Mouse (Mus musculus) heart, embryonic 16.5 days (tissue): ENCODE data around the gene Glra3. TPM values are rescaled to one million over a fixed set of nuclear protein-coding genes. Genes with fewer than 3 reads are reported as not detected.

Experiments
- ATAC-seq: fragments of 200-750 bp; cut with Nextera tagmentation; replicated peaks from 2 replicates; pipeline ENCODE4 v1.8.0; 2017; ENCODE audit warnings: moderate number of reproducible peaks; ENCODE audit not compliant: insufficient read depth, low FRiP score; ENCODE audit errors: extremely low read depth
- H3K27ac ChIP-seq: fragments of 300-500 bp; sonication (generic); 2 replicates; pipeline ENCODE4 v1.5.1; 2014; ENCODE audit warnings: mild to moderate bottlenecking, low read length, control low read depth, moderate library complexity
- H3K27me3 ChIP-seq: fragments of 300-500 bp; sonication (generic); 2 replicates; pipeline ENCODE4 v1.6.1; 2014; ENCODE audit warnings: low read length, mixed read lengths; ENCODE audit not compliant: control insufficient read depth, insufficient read depth
- H3K36me3 ChIP-seq: fragments of 300-500 bp; sonication (generic); 2 replicates; pipeline ENCODE4 v1.6.1; 2014; ENCODE audit not compliant: control insufficient read depth, insufficient read depth
- H3K4me1 ChIP-seq: fragments of 300-500 bp; sonication (generic); 2 replicates; pipeline ENCODE4 v1.6.1; 2014; ENCODE audit warnings: low read length, mixed read lengths; ENCODE audit not compliant: control insufficient read depth, insufficient read depth
- H3K4me2 ChIP-seq: fragments of 300-500 bp; sonication (generic); 2 replicates; pipeline ENCODE4 v1.6.1; 2014; ENCODE audit warnings: low read depth, mild to moderate bottlenecking, control low read depth, low read length
- H3K4me3 ChIP-seq: fragments of 300-500 bp; sonication (generic); 2 replicates; pipeline ENCODE4 v1.5.1; 2014; ENCODE audit warnings: mild to moderate bottlenecking, control low read depth, low read length
- H3K9ac ChIP-seq: fragments of 300-500 bp; sonication (generic); 2 replicates; pipeline ENCODE4 v1.6.1; 2014; ENCODE audit warnings: low read length, control low read depth
- H3K9me3 ChIP-seq: fragments of 300-500 bp; sonication (generic); replicated peaks from 2 replicates; pipeline ENCODE4 v1.6.1; 2016; ENCODE audit warnings: low read length; ENCODE audit not compliant: control insufficient read depth
- WGBS: fragments of 180-500 bp; shearing (Covaris S2); extraction: QIAGEN DNeasy Blood & Tissue Kit; methylation state at CpG from one replicate; pipeline ENCODE4 v1.1.7; 2014; 5-methylcytosine and 5-hydroxymethylcytosine counted together
- polyA plus RNA-seq: library from polyadenylated mRNA; unstranded; fragments of >200 nt; fragmentation: Nextera tagmentation; extraction: Ambion mirVana; gene quantifications from 2 replicates; pipeline ENCODE4 v1.2.1, GENCODE M21; 2015

Glra3 gene
- 0.03 TPM in 1 of 2 replicates, not detected in the other for polyA plus RNA-seq

DNA sequence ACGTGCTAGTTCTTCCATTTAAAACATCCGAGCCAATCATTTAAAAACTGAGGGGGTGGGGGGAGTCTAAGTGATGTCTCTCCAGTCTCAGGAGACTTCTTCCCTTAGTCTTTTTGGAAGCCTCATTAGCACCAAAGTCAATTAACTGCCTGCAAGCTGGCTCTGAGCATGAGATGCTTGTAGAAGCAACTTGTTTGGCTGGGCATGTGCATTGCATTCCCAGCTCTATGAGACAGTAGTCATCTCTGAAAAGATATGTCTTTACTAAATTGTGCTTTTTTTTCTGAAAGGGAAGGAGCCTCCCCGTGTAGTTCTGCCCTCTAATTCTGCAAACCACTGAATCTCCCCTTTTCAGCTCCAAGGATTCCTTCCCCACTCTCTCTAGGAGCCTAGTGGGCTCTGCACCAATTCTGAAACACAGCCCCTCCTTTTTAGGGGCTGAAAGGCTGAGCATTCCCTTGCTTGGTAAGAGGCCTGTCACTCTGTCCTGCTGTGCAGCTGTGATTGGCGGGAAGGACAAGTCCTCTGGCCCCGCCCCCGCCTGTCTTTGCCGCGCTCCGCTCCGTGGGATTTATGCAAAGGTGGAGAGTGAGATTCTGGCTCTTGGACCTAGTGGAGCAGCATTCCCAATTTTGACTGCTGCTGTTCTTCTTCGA, at the start of gene Glra3:
Gene Glra3, plus strand, starts transcription at position 591 of the 656 bp plus-strand sequence.
- Histone ChIP-seq H3K9me3 (no peaks in the 10 kb centered on the region), H3K27ac (no peak within 1 kb of the TSS), H3K9ac (no peak within 1 kb of the TSS), H3K4me2 (peak within 1 kb of the TSS; percentile 32), H3K4me3 (no peak within 1 kb of the TSS), H3K36me3 (no peaks in the 10 kb centered on the region), H3K4me1 (no peaks in the 10 kb centered on the region), H3K27me3 (no peaks in the 10 kb centered on the region)
- 15% methylated on average over 11 of the region's 11 CpGs for WGBS
- ATAC-seq, result peak; percentile 10; the same call in 1 of the 2 replicates

DNA sequence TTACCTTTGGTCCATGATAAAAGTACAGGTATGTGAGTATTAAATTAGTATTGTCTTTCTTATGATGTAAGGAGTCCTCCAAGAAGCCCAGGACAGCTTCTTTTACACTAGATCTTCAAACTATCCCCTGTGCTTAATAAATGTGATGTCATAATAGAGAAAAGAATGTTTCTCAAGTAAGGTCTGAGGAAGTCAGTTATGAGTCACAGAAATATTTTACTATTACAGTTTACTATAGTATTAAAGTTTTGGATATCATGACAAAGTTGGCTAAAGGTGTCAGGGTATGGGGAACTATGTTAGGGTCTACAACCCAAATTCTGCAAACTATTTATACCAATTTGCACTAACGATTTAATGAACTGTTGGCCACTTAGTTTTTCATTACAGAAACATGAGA, 33.4 kb upstream of the Glra3 start, which contains the start of gene Adam29:
Gene Adam29, minus strand, starts transcription at position 101 of the 400 bp plus-strand sequence.
- Histone ChIP-seq H3K27me3 (no peaks in the 10 kb centered on the region), H3K9ac (no peak within 1 kb of the TSS), H3K27ac (no peak within 1 kb of the TSS), H3K4me1 (no peaks in the 10 kb centered on the region), H3K36me3 (no peaks in the 10 kb centered on the region), H3K4me2 (no peak within 1 kb of the TSS), H3K4me3 (no peak within 1 kb of the TSS), H3K9me3 (no peaks in the 10 kb centered on the region)
- ATAC-seq, result no peak
- WGBS, result 71% methylated on average over 1 of the region's 1 CpGs

DNA sequence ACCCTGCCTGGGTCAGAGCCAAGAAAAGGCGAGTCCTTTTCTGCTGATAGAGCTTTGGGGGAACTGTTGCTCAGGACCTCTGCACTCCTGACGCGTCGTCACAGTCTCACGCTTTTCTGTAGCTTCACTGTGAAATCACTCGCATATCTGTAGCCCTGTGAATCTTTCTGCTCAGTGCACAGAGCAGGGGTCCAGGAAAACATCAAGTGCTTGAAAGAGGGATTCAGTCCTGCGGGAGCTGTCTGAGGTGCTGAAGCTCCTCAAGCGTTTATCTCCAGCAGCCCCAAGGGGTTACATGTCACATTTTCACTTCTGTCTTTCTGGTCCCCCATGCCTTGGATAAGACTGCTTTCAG, 243 bp downstream of the Glra3 start:
- Histone ChIP-seq H3K4me2 (peak overlapping the region; percentile 32), H3K4me1 (no peaks in the 10 kb centered on the region), H3K27ac (no peak overlapping the region), H3K4me3 (no peak overlapping the region), H3K27me3 (no peaks in the 10 kb centered on the region), H3K9ac (no peak overlapping the region), H3K9me3 (no peaks in the 10 kb centered on the region), H3K36me3 (no peaks in the 10 kb centered on the region)
- WGBS, result 0% methylated on average over 8 of the region's 8 CpGs
- ATAC-seq, result peak; percentile 23; the same call in 1 of the 2 replicates

GRCm38 (mm10) chr8:55964759-55965320, 24.6 kb downstream of the Glra3 start:
- H3K9me3 ChIP-seq, result no peaks in the 10 kb centered on the region
- H3K4me2 ChIP-seq, result no peak overlapping the region
- H3K4me3 ChIP-seq, result no peak overlapping the region
- no peak overlapping the region for H3K9ac ChIP-seq
- WGBS, result 78% methylated on average over 3 of the region's 3 CpGs
- no peaks in the 10 kb centered on the region for H3K36me3 ChIP-seq
- H3K4me1 ChIP-seq, result no peaks in the 10 kb centered on the region
- no peaks in the 10 kb centered on the region for H3K27me3 ChIP-seq
- H3K27ac ChIP-seq, result no peak overlapping the region
- no peak for ATAC-seq

DNA sequence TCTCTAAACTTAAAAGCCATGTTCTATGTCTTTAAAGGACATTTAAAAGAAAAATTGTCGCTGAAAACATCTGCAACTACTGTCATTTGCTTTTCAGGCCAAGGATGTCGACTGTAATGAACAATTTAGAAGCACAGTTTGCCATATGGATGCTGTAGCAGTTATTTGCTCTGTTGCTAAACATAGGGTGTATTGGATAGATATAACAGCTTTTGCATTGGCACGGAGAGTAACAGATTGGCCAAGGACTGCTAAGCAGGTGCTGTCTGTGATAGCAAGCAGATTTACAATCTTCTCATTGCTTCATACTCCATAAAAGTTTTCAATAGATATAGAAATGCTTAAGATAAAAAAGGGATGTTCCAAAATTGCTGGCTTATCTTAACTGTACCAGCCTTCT, 57.6 kb downstream of the Glra3 start:
- Histone ChIP-seq H3K4me1 (no peaks in the 10 kb centered on the region), H3K27ac (no peak overlapping the region), H3K9me3 (no peaks in the 10 kb centered on the region), H3K36me3 (no peaks in the 10 kb centered on the region), H3K27me3 (no peaks in the 10 kb centered on the region), H3K4me3 (no peak overlapping the region), H3K9ac (no peak overlapping the region), H3K4me2 (no peak overlapping the region)
- 56% methylated on average over 3 of the region's 3 CpGs for WGBS
- no peak for ATAC-seq

- no peak overlapping the region for H3K4me2 ChIP-seq
- no peaks in the 10 kb centered on the region for H3K27me3 ChIP-seq
- H3K9ac ChIP-seq, result no peak overlapping the region
- no peak for ATAC-seq
- no peaks in the 10 kb centered on the region for H3K9me3 ChIP-seq
- H3K27ac ChIP-seq, result no peak overlapping the region
- WGBS, result 15% methylated on average over 2 of the region's 2 CpGs
- H3K36me3 ChIP-seq, result no peaks in the 10 kb centered on the region
- no peak overlapping the region for H3K4me3 ChIP-seq
- no peaks in the 10 kb centered on the region for H3K4me1 ChIP-seq
These were observed 114.1 kb downstream of the Glra3 start for GRCm38 (mm10) chr8:56054324-56054723.

GRCm38 (mm10) chr8:56063081-56063480, 122.8 kb downstream of the Glra3 start:
- Histone ChIP-seq H3K27ac (no peak overlapping the region), H3K4me3 (no peak overlapping the region), H3K36me3 (no peaks in the 10 kb centered on the region), H3K9me3 (no peaks in the 10 kb centered on the region), H3K27me3 (no peaks in the 10 kb centered on the region), H3K4me2 (no peak overlapping the region), H3K9ac (no peak overlapping the region), H3K4me1 (no peaks in the 10 kb centered on the region)
- WGBS, result 18% methylated on average over 3 of the region's 3 CpGs
- ATAC-seq, result no peak

- Histone ChIP-seq H3K27ac (no peak overlapping the region), H3K9me3 (no peaks in the 10 kb centered on the region), H3K4me2 (no peak overlapping the region), H3K4me3 (no peak overlapping the region), H3K36me3 (no peaks in the 10 kb centered on the region), H3K27me3 (no peaks in the 10 kb centered on the region), H3K9ac (no peak overlapping the region), H3K4me1 (no peaks in the 10 kb centered on the region)
- 48% methylated on average over 2 of the region's 2 CpGs for WGBS
- no peak for ATAC-seq
These were observed 130.4 kb downstream of the Glra3 start for GRCm38 (mm10) chr8:56070486-56071254.

DNA sequence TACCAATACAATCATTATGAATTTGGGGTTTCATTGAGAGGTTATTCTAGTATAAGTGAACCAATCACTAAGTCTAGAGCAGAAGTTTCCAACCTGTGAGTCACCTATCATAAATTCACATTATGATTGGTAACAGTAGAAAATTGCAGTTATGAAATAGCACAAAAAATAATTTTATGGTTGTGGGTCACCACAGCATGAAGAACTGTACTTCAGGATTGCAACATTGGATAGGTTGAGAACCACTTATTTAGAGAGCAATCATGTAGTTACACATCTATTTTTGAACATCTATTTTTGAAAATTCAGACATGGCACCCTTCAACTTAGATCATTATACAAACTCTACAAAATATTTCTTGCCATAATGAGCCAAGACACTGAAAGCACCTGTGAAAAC, 143.4 kb downstream of the Glra3 start:
- Histone ChIP-seq H3K36me3 (no peaks in the 10 kb centered on the region), H3K9me3 (no peaks in the 10 kb centered on the region), H3K9ac (no peak overlapping the region), H3K27ac (no peak overlapping the region), H3K4me3 (no peak overlapping the region), H3K4me2 (no peak overlapping the region), H3K4me1 (no peaks in the 10 kb centered on the region), H3K27me3 (no peaks in the 10 kb centered on the region)
- no peak for ATAC-seq
